Mouse (Mus musculus): ENCODE results near the gene Cacna2d1. TPM values are rescaled to one million over a fixed set of nuclear protein-coding genes. Genes with fewer than 3 reads are reported as not detected.

The Cacna2d1 gene
- total and polyA plus RNA-seq, 3 experiments: 0.08 to 0.13 TPM; not detected in 1

- Histone ChIP-seq H3K9ac (ENCODE audit: control insufficient read depth, low read depth, low read length, poor library complexity, severe bottlenecking) (no peak overlapping the region), H3K79me2 (ENCODE audit: control insufficient read depth, insufficient read depth, low read length, poor library complexity) (no peaks in the 10 kb centered on the region), H3K27ac (ENCODE audit: control insufficient read depth, low read depth, low read length) (no peak overlapping the region), H3K4me1 (ENCODE audit: control insufficient read depth in 1 of 2, insufficient read depth in 2 of 2, low read length in 2 of 2) (no peaks in the 10 kb centered on the region), H3K36me3 (ENCODE audit: control insufficient read depth in 1 of 2, insufficient read depth in 2 of 2, low read length in 2 of 2) (no peaks in the 10 kb centered on the region), H3K27me3 (ENCODE audit: control insufficient read depth in 1 of 2, insufficient read depth in 2 of 2, low read length in 2 of 2) (no peaks in the 10 kb centered on the region), H3K4me3 (ENCODE audit: control insufficient read depth in 1 of 2, insufficient read depth in 1 of 2, low read depth in 2 of 2, low read length in 2 of 2) (no peak overlapping the region), H3K9me3 (replicated peaks; ENCODE audit: insufficient read depth, low read length) (no peaks in the 10 kb centered on the region)
- TF ChIP-seq HCFC1 (IDR thresholded peaks at IDR 0.05; ENCODE audit: low read depth, low read length) (no peak), ZMIZ1 (IDR thresholded peaks at IDR 0.05; ENCODE audit: low read depth, low read length) (no peak), ETS1 (IDR thresholded peaks at IDR 0.05; ENCODE audit: low read depth, low read length) (no peak), ZC3H11A (IDR thresholded peaks at IDR 0.05; ENCODE audit: low read depth, low read length) (no peak), GABPA (IDR thresholded peaks at IDR 0.05; ENCODE audit: low read depth, low read length) (no peak), UBTF (IDR thresholded peaks at IDR 0.05; ENCODE audit: borderline replicate concordance, insufficient read depth, low read depth, low read length) (no peak), TAL1 (IDR thresholded peaks at IDR 0.05; ENCODE audit: low read length) (no peak), JUND (IDR thresholded peaks at IDR 0.05; ENCODE audit: low read depth, low read length) (no peak), POLR2AphosphoS2 (IDR thresholded peaks at IDR 0.05; ENCODE audit: low read length) (no peak), NELFE (IDR thresholded peaks at IDR 0.05; ENCODE audit: low read depth, low read length) (no peak), E2F4 (IDR thresholded peaks at IDR 0.05; ENCODE audit: borderline replicate concordance, low read depth, low read length) (no peak)
- no peak for DNase-seq (ENCODE audit: low read depth, low spot score)
Measured at GRCm38 (mm10) chr5:15972351-15972750, 37.9 kb downstream of the Cacna2d1 start.

GRCm38 (mm10) chr5:15974652-15975051, 40.2 kb downstream of the Cacna2d1 start:
- Histone ChIP-seq H3K9me3 (replicated peaks; ENCODE audit: insufficient read depth, low read length) (no peaks in the 10 kb centered on the region), H3K79me2 (ENCODE audit: control insufficient read depth, insufficient read depth, low read length, poor library complexity) (no peaks in the 10 kb centered on the region), H3K36me3 (ENCODE audit: control insufficient read depth in 1 of 2, insufficient read depth in 2 of 2, low read length in 2 of 2) (no peaks in the 10 kb centered on the region), H3K9ac (ENCODE audit: control insufficient read depth, low read depth, low read length, poor library complexity, severe bottlenecking) (no peak overlapping the region), H3K27ac (ENCODE audit: control insufficient read depth, low read depth, low read length) (no peak overlapping the region), H3K4me3 (ENCODE audit: control insufficient read depth in 1 of 2, insufficient read depth in 1 of 2, low read depth in 2 of 2, low read length in 2 of 2) (no peak overlapping the region), H3K27me3 (ENCODE audit: control insufficient read depth in 1 of 2, insufficient read depth in 2 of 2, low read length in 2 of 2) (no peaks in the 10 kb centered on the region), H3K4me1 (ENCODE audit: control insufficient read depth in 1 of 2, insufficient read depth in 2 of 2, low read length in 2 of 2) (no peaks in the 10 kb centered on the region)
- DNase-seq (ENCODE audit: low read depth, low spot score): no peak
- TF ChIP-seq MEF2A (IDR thresholded peaks at IDR 0.05; ENCODE audit: extremely low read depth, insufficient replicate concordance, low read depth, low read length, poor library complexity, severe bottlenecking) (no peak), JUND (IDR thresholded peaks at IDR 0.05; ENCODE audit: low read depth, low read length) (no peak), GATA1 (IDR thresholded peaks at IDR 0.05; ENCODE audit: low read depth, low read length) (no peak), MAX (IDR thresholded peaks at IDR 0.05; ENCODE audit: low read length) (no peak), ZKSCAN1 (IDR thresholded peaks at IDR 0.05; ENCODE audit: low read depth, low read length) (no peak), POLR2AphosphoS5 (IDR thresholded peaks at IDR 0.05; ENCODE audit: borderline replicate concordance, low read depth, low read length) (no peak), UBTF (IDR thresholded peaks at IDR 0.05; ENCODE audit: borderline replicate concordance, insufficient read depth, low read depth, low read length) (no peak), NRF1 (IDR thresholded peaks at IDR 0.05; ENCODE audit: insufficient read depth, low read depth, low read length, poor library complexity, severe bottlenecking) (no peak), ZC3H11A (IDR thresholded peaks at IDR 0.05; ENCODE audit: low read depth, low read length) (no peak), ELF1 (IDR thresholded peaks at IDR 0.05; ENCODE audit: low read depth, low read length) (no peak)
